Mouse (Mus musculus) testis, adult 2 months (tissue): ENCODE data around the gene Uvrag. TPM values are rescaled to one million over a fixed set of nuclear protein-coding genes. Genes with fewer than 3 reads are reported as not detected.

Source experiments
- H3K27ac ChIP-seq: fragments of 200-500 bp; 2 replicates; pipeline ENCODE4 v1.5.1; 2012; ENCODE audit warnings: low read depth, low read length; ENCODE audit not compliant: control insufficient read depth, insufficient read depth
- H3K27me3 ChIP-seq: fragments of 200-500 bp; 2 replicates; pipeline ENCODE4 v1.6.1; 2012; ENCODE audit warnings: mild to moderate bottlenecking, low read length, moderate library complexity; ENCODE audit not compliant: control insufficient read depth, insufficient read depth
- H3K36me3 ChIP-seq: fragments of 200-500 bp; 2 replicates; pipeline ENCODE4 v1.6.1; 2012; ENCODE audit warnings: mild to moderate bottlenecking, low read length; ENCODE audit not compliant: control insufficient read depth, insufficient read depth
- H3K4me1 ChIP-seq: fragments of 200-500 bp; 2 replicates; pipeline ENCODE4 v1.6.1; 2012; ENCODE audit warnings: low read length; ENCODE audit not compliant: control insufficient read depth, insufficient read depth
- H3K4me3 ChIP-seq: fragments of 200-500 bp; 2 replicates; pipeline ENCODE4 v1.5.1; 2012; ENCODE audit warnings: low read depth, mild to moderate bottlenecking, low read length, moderate library complexity, mixed read lengths; ENCODE audit not compliant: control insufficient read depth
- CTCF ChIP-seq: fragments of 200-500 bp; IDR thresholded peaks from 2 replicates; pipeline ENCODE4 v1.5.1; 2012; ENCODE audit warnings: low read depth, mild to moderate bottlenecking, inconsistent platforms, low read length, moderate library complexity; ENCODE audit not compliant: control insufficient read depth, insufficient read depth, insufficient replicate concordance
- POLR2A ChIP-seq: fragments of 200-500 bp; IDR thresholded peaks from 2 replicates; pipeline ENCODE4 v1.6.1; 2012; ENCODE audit warnings: low read depth, mild to moderate bottlenecking, inconsistent platforms, low read length, moderate library complexity; ENCODE audit not compliant: control insufficient read depth
- polyA plus RNA-seq: library from polyadenylated mRNA; depleted of rRNA; stranded (reverse); fragments of >200 nt; gene quantifications from 2 replicates; pipeline ENCODE4 v1.2.3, GENCODE M21; 2012

Gene Uvrag
- polyA plus RNA-seq, 1 experiment, result 2.6 TPM

- TF ChIP-seq CTCF, result no peak
- no peak for TF ChIP-seq POLR2A
- Histone ChIP-seq H3K36me3 (no peaks in the 10 kb centered on the region), H3K27me3 (no peaks in the 10 kb centered on the region), H3K4me1 (peaks cover 8% of the 10 kb centered on the region), H3K4me3 (no peak overlapping the region), H3K27ac (no peak overlapping the region)
These were observed 223.5 kb downstream of the Uvrag start for GRCm38 (mm10) chr7:98917407-98917806.

GRCm38 (mm10) chr7:98916581-98916980, 224.4 kb downstream of the Uvrag start:
- TF ChIP-seq CTCF (no peak), POLR2A (no peak)

GRCm38 (mm10) chr7:98912953-98913360, 228.0 kb downstream of the Uvrag start:
- Histone ChIP-seq H3K27ac (no peak overlapping the region), H3K4me3 (no peak overlapping the region), H3K4me1 (peaks cover 7% of the 10 kb centered on the region), H3K27me3 (no peaks in the 10 kb centered on the region), H3K36me3 (no peaks in the 10 kb centered on the region)
- TF ChIP-seq CTCF, result no peak
- TF ChIP-seq POLR2A, result no peak

More at GRCm38 (mm10) chr7:98916581-98916980, 224.4 kb downstream of the Uvrag start:
- H3K27me3 ChIP-seq, result no peaks in the 10 kb centered on the region
- H3K4me1 ChIP-seq, result peaks cover 8% of the 10 kb centered on the region
- H3K4me3 ChIP-seq, result no peak overlapping the region
- no peaks in the 10 kb centered on the region for H3K36me3 ChIP-seq
- no peak overlapping the region for H3K27ac ChIP-seq

GRCm38 (mm10) chr7:98911276-98911675, 229.7 kb downstream of the Uvrag start:
- TF ChIP-seq CTCF (no peak), POLR2A (no peak)
- no peak overlapping the region for H3K27ac ChIP-seq
- H3K36me3 ChIP-seq, result no peaks in the 10 kb centered on the region
- H3K4me1 ChIP-seq, result no peaks in the 10 kb centered on the region
- H3K27me3 ChIP-seq, result no peaks in the 10 kb centered on the region
- no peak overlapping the region for H3K4me3 ChIP-seq

- TF ChIP-seq POLR2A, result no peak
- H3K4me3 ChIP-seq, result no peak overlapping the region
- H3K27ac ChIP-seq, result no peak overlapping the region
- H3K4me1 ChIP-seq, result no peaks in the 10 kb centered on the region
- no peaks in the 10 kb centered on the region for H3K36me3 ChIP-seq
- H3K27me3 ChIP-seq, result no peaks in the 10 kb centered on the region
These were observed 230.2 kb downstream of the Uvrag start for GRCm38 (mm10) chr7:98910712-98911111.

GRCm38 (mm10) chr7:98910164-98910563, 230.8 kb downstream of the Uvrag start:
- no peak overlapping the region for H3K4me3 ChIP-seq
- no peaks in the 10 kb centered on the region for H3K4me1 ChIP-seq
- no peak overlapping the region; the same call in 1 of the 2 replicates for H3K27ac ChIP-seq
- TF ChIP-seq POLR2A, result no peak
- TF ChIP-seq CTCF, result no peak
- no peaks in the 10 kb centered on the region for H3K27me3 ChIP-seq
- H3K36me3 ChIP-seq, result no peaks in the 10 kb centered on the region

- H3K27me3 ChIP-seq, result no peaks in the 10 kb centered on the region
These were observed 233.5 kb downstream of the Uvrag start for GRCm38 (mm10) chr7:98907476-98907875.

GRCm38 (mm10) chr7:98904659-98905362, 236.1 kb downstream of the Uvrag start:
- H3K27ac ChIP-seq, result no peak overlapping the region
- H3K27me3 ChIP-seq, result no peaks in the 10 kb centered on the region
- no peaks in the 10 kb centered on the region for H3K4me1 ChIP-seq
- TF ChIP-seq CTCF, result no peak
- TF ChIP-seq POLR2A, result no peak
- H3K36me3 ChIP-seq, result no peaks in the 10 kb centered on the region
- H3K4me3 ChIP-seq, result no peak overlapping the region

More at GRCm38 (mm10) chr7:98907476-98907875, 233.5 kb downstream of the Uvrag start:
- Histone ChIP-seq H3K4me3 (no peak overlapping the region), H3K4me1 (no peaks in the 10 kb centered on the region), H3K36me3 (no peaks in the 10 kb centered on the region), H3K27ac (no peak overlapping the region)
- no peak for TF ChIP-seq CTCF
- no peak for TF ChIP-seq POLR2A
